Mouse (Mus musculus) lung, postnatal 0 days (tissue): ENCODE measurements around the gene Tgfbr3l. TPM values are rescaled to one million over a fixed set of nuclear protein-coding genes. Genes with fewer than 3 reads are reported as not detected.

Source experiments
- ATAC-seq: fragments of 200-750 bp; cut with Nextera tagmentation; 2 replicates; pipeline ENCODE4 v1.8.0; 2017; ENCODE audit warnings: moderate library complexity
- DNase-seq: peaks from one replicate; pipeline ENCODE4 v3.0.0-alpha.2; 2016; ENCODE audit warnings: low spot score
- H3K27ac ChIP-seq: fragments of 300-500 bp; sonication (generic); 2 replicates; pipeline ENCODE4 v1.5.1; 2014; ENCODE audit warnings: antibody characterized with exemption, mild to moderate bottlenecking, low read length, mixed read lengths
- H3K27me3 ChIP-seq: fragments of 300-500 bp; sonication (generic); replicated peaks from 2 replicates; pipeline ENCODE4 v1.6.1; 2014; ENCODE audit warnings: low read length, mixed read lengths; ENCODE audit not compliant: insufficient read depth
- H3K36me3 ChIP-seq: fragments of 300-500 bp; sonication (generic); 2 replicates; pipeline ENCODE4 v1.6.1; 2014; ENCODE audit warnings: low read length, mixed read lengths; ENCODE audit not compliant: insufficient read depth
- H3K4me1 ChIP-seq: fragments of 300-500 bp; sonication (generic); 2 replicates; pipeline ENCODE4 v1.6.1; 2014; ENCODE audit warnings: antibody characterized with exemption, low read depth, low read length, mixed read lengths; ENCODE audit not compliant: insufficient read depth
- H3K4me2 ChIP-seq: fragments of 300-500 bp; sonication (generic); replicated peaks from 2 replicates; pipeline ENCODE4 v1.6.1; 2014; ENCODE audit warnings: low read depth, mild to moderate bottlenecking, low read length, moderate library complexity, mixed read lengths
- H3K4me3 ChIP-seq: fragments of 300-500 bp; sonication (generic); 2 replicates; pipeline ENCODE4 v1.5.1; 2014; ENCODE audit warnings: low read depth, low read length
- H3K9ac ChIP-seq: fragments of 300-500 bp; sonication (generic); replicated peaks from 2 replicates; pipeline ENCODE4 v1.6.1; 2014; ENCODE audit warnings: low read depth, mild to moderate bottlenecking
- H3K9me3 ChIP-seq: fragments of 300-500 bp; sonication (generic); 2 replicates; pipeline ENCODE4 v1.6.1; 2016; ENCODE audit warnings: low read length, mixed read lengths
- CTCF ChIP-seq: IDR thresholded peaks from 2 replicates; pipeline ENCODE4 v1.5.1; 2016; ENCODE audit warnings: antibody characterized with exemption, mild to moderate bottlenecking
- EP300 ChIP-seq: IDR thresholded peaks from 2 replicates; pipeline ENCODE4 v1.6.1; 2016; ENCODE audit warnings: antibody characterized with exemption, mild to moderate bottlenecking, control low read depth
- WGBS: fragments of 180-500 bp; shearing (Covaris S2); extraction: QIAGEN DNeasy Blood & Tissue Kit; methylation state at CpG from one replicate; pipeline ENCODE4 v1.1.7; 2014; 5-methylcytosine and 5-hydroxymethylcytosine counted together
- polyA plus RNA-seq: library from polyadenylated mRNA; unstranded; fragments of >200 nt; fragmentation: Nextera tagmentation; extraction: Ambion mirVana; gene quantifications from 2 replicates; pipeline ENCODE4 v1.2.1, GENCODE M21; 2015

Gene Tgfbr3l
- polyA plus RNA-seq, 1 experiment from 2014 or later = 4.3 TPM

DNA sequence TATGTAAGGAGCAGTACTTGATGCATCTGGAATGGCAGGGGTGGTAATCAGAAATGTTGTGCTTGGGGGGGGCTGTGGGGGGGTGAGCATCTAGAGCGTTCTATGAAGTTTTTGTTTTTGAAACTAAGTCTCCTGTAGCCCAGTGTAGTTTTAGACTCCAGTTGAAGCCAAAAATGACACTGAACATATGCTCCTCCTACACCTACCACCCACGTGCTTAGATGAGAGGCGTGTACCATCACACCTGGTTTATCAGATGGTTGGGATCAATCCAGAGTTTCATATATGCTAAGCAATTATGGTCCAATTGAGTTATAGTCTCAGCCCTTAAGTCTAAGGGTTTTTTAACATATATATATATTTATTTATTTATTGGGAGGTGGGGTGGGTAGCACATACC, 28.4 kb upstream of the Tgfbr3l start:
- no peak overlapping the region for H3K4me2 ChIP-seq
- TF ChIP-seq CTCF = no peak
- no peak for TF ChIP-seq EP300
- no peaks in the 10 kb centered on the region for H3K36me3 ChIP-seq
- 79% methylated on average over 3 of the region's 3 CpGs for WGBS
- no peak overlapping the region for H3K27ac ChIP-seq
- no peak overlapping the region for H3K4me3 ChIP-seq
- no peak for DNase-seq
- peaks cover 7% of the 10 kb centered on the region; the same call in 1 of the 2 replicates for H3K4me1 ChIP-seq
- no peaks in the 10 kb centered on the region for H3K9me3 ChIP-seq
- no peak overlapping the region for H3K9ac ChIP-seq
- no peak for ATAC-seq
- 0 out of 2 replicates have a peak, but pooled peaks cover 4% of the 10 kb centered on the region for H3K27me3 ChIP-seq

GRCm38 (mm10) chr8:4222059-4222458, 26.0 kb upstream of the Tgfbr3l start:
- Histone ChIP-seq H3K27ac (no peak overlapping the region), H3K27me3 (0 out of 2 replicates have a peak, but pooled peaks cover under 1% of the 10 kb centered on the region), H3K4me2 (no peak overlapping the region), H3K9me3 (no peaks in the 10 kb centered on the region), H3K4me3 (no peak overlapping the region), H3K9ac (no peak overlapping the region), H3K4me1 (peaks cover under 1% of the 10 kb centered on the region; the same call in 1 of the 2 replicates), H3K36me3 (no peaks in the 10 kb centered on the region)
- DNase-seq (no peak), ATAC-seq (no peak)
- TF ChIP-seq CTCF (no peak), EP300 (no peak)

- ATAC-seq = peak; percentile 41
- Histone ChIP-seq H3K36me3 (no peaks in the 10 kb centered on the region), H3K4me3 (peak overlapping the region; percentile 35), H3K27me3 (no peaks in the 10 kb centered on the region), H3K4me1 (no peaks in the 10 kb centered on the region), H3K9ac (peak overlapping the region; percentile 46; the same call in 1 of the 2 replicates), H3K9me3 (no peaks in the 10 kb centered on the region), H3K4me2 (peak overlapping the region; percentile 63), H3K27ac (no peak overlapping the region)
- no peak for DNase-seq
- 18% methylated on average over 4 of the region's 4 CpGs for WGBS
- TF ChIP-seq EP300 (no peak), CTCF (peak; percentile 38)
Observed at GRCm38 (mm10) chr8:4226323-4226722, 21.7 kb upstream of the Tgfbr3l start.

DNA sequence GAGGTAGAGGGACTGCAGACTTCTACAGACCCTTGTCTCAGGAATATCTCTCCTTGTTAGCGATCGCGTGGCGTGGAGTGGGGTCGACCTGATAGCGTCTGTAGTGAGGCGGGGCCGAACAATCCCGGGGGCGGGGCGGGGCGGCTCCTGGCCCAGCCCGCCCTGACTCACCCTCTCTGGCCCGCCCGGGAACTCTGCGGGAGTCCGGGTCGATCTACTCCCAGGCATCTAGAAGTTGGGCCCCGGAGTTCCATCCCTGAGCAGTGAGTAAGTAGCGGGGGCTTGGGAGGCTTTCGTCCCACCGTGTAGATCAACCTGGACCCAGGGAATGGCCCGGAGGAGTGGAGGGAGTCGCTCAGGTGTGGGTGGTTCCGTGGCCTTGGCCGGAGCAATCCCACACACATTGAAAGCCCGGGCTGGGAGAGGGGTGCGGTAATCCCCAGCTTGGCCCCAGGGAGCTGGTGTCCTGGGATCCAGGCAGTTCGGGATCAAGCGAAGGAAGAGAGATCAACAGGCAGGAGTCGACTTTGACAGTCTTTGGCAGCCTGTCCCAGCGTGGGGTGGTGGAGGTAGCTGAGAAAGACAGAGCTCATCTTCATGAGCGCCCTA, 21.2 kb upstream of the Tgfbr3l start, which contains the start of gene Lrrc8e:
TSS of gene Lrrc8e (plus strand) at position 89 of the 609 bp plus-strand sequence.
- no peak for TF ChIP-seq EP300
- TF ChIP-seq CTCF = no peak
- H3K9me3 ChIP-seq = no peaks in the 10 kb centered on the region
- no peaks in the 10 kb centered on the region for H3K36me3 ChIP-seq
- peak within 1 kb of the TSS; percentile 35 for H3K4me3 ChIP-seq
- H3K27me3 ChIP-seq = no peaks in the 10 kb centered on the region
- H3K4me2 ChIP-seq = peak within 1 kb of the TSS; percentile 63
- H3K4me1 ChIP-seq = no peaks in the 10 kb centered on the region
- ATAC-seq (peak; percentile 86), DNase-seq (peak; percentile 61)
- 5% methylated on average over 33 of the region's 33 CpGs for WGBS
- no peak within 1 kb of the TSS for H3K27ac ChIP-seq
- H3K9ac ChIP-seq = peak within 1 kb of the TSS; percentile 46

DNA sequence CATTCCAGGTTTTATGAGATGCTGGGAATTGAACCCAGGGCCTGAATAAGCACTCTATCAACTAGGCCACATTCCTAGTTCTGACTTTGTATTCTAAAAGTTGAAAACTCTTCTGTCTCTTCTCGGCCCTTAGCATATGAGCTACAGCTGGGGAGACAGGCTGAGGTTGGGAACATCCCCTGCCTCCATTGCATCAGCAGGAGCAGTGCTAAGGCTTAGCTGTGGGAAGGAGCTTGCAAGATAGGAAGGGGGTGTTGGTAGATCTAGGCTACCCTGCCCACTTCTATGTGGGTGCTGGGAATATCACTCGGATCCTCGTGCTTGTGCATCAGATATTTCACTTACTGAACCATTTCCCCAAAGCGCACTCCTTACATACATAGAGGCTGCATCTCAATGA, 20.1 kb upstream of the Tgfbr3l start:
- ATAC-seq (no peak), DNase-seq (no peak)
- no peak for TF ChIP-seq EP300
- no peak for TF ChIP-seq CTCF
- WGBS = 95% methylated on average over 4 of the region's 4 CpGs
- no peak overlapping the region for H3K9ac ChIP-seq
- H3K4me3 ChIP-seq = no peak overlapping the region
- H3K36me3 ChIP-seq = no peaks in the 10 kb centered on the region
- no peaks in the 10 kb centered on the region for H3K27me3 ChIP-seq
- H3K9me3 ChIP-seq = no peaks in the 10 kb centered on the region
- no peak overlapping the region for H3K27ac ChIP-seq
- H3K4me1 ChIP-seq = no peaks in the 10 kb centered on the region
- H3K4me2 ChIP-seq = no peak overlapping the region

DNA sequence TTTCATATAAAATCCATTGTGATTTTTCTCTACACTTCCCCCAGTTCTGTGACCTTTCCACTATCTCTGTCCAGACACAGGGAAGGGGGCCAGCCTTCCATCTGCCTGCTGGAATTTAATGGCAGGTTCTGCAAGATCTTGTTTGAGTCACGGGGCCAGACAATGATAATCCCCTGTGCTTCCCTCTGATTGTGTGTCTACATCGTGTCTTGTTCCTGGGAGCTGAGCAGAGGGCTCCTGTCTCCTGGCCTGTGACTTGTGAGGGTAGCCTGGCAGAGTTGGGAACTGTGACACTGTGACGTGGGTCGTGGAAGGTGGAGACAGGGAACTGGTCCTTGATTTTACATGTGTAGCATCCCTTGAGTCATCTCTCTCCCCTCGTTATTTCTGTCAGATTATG, 18.2 kb upstream of the Tgfbr3l start:
- H3K9ac ChIP-seq = no peak overlapping the region
- DNase-seq = no peak
- no peaks in the 10 kb centered on the region for H3K36me3 ChIP-seq
- H3K9me3 ChIP-seq = no peaks in the 10 kb centered on the region
- no peak overlapping the region for H3K27ac ChIP-seq
- H3K4me3 ChIP-seq = no peak overlapping the region
- no peaks in the 10 kb centered on the region for H3K4me1 ChIP-seq
- H3K4me2 ChIP-seq = no peak overlapping the region
- no peaks in the 10 kb centered on the region for H3K27me3 ChIP-seq
- 80% methylated on average over 5 of the region's 5 CpGs for WGBS
- TF ChIP-seq EP300 (no peak), CTCF (no peak)
- ATAC-seq = no peak
